Mouse (Mus musculus) limb, embryonic 15.5 days (tissue): Measurements from ENCODE around the gene Trub1. TPM values are rescaled to one million over a fixed set of nuclear protein-coding genes. Genes with fewer than 3 reads are reported as not detected.

Experiments
- ATAC-seq: fragments of 200-750 bp; cut with Nextera tagmentation; 2 replicates; pipeline ENCODE4 v1.8.0; 2017; ENCODE audit warnings: low read depth, moderate TSS enrichment; ENCODE audit not compliant: insufficient number of reproducible peaks, low FRiP score, low TSS enrichment
- H3K27ac ChIP-seq: fragments of 300-500 bp; sonication (generic); 2 replicates; pipeline ENCODE4 v1.5.1; 2015; ENCODE audit warnings: moderate library complexity, mild to moderate bottlenecking, inconsistent platforms
- H3K27me3 ChIP-seq: fragments of 300-500 bp; sonication (generic); 2 replicates; pipeline ENCODE4 v1.6.1; 2015; ENCODE audit warnings: inconsistent platforms
- H3K36me3 ChIP-seq: fragments of 300-500 bp; sonication (generic); 2 replicates; pipeline ENCODE4 v1.6.1; 2015; ENCODE audit warnings: inconsistent platforms
- H3K4me1 ChIP-seq: fragments of 300-500 bp; sonication (generic); 2 replicates; pipeline ENCODE4 v1.6.1; 2015; ENCODE audit warnings: inconsistent platforms
- H3K4me2 ChIP-seq: fragments of 300-500 bp; sonication (generic); 2 replicates; pipeline ENCODE4 v1.6.1; 2015; ENCODE audit warnings: mild to moderate bottlenecking, inconsistent platforms
- H3K4me3 ChIP-seq: fragments of 300-500 bp; sonication (generic); 2 replicates; pipeline ENCODE4 v1.5.1; 2015; ENCODE audit warnings: mild to moderate bottlenecking, inconsistent platforms
- H3K9ac ChIP-seq: fragments of 300-500 bp; sonication (generic); 2 replicates; pipeline ENCODE4 v1.6.1; 2015; ENCODE audit warnings: inconsistent platforms
- H3K9me3 ChIP-seq: fragments of 300-500 bp; sonication (generic); 2 replicates; pipeline ENCODE4 v1.6.1; 2016; ENCODE audit warnings: inconsistent platforms
- WGBS: fragments of 180-500 bp; shearing (Covaris S2); methylation state at CpG from one replicate; pipeline ENCODE4 v1.1.7; 2015; 5-methylcytosine and 5-hydroxymethylcytosine counted together
- polyA plus RNA-seq: library from polyadenylated mRNA; unstranded; fragments of >200 nt; fragmentation: Nextera tagmentation; extraction: Ambion mirVana; gene quantifications from 2 replicates; pipeline ENCODE4 v1.2.1, GENCODE M21; 2015

Gene Trub1
- polyA plus RNA-seq, 1 experiment from 2014 or later = 24.0 TPM

DNA sequence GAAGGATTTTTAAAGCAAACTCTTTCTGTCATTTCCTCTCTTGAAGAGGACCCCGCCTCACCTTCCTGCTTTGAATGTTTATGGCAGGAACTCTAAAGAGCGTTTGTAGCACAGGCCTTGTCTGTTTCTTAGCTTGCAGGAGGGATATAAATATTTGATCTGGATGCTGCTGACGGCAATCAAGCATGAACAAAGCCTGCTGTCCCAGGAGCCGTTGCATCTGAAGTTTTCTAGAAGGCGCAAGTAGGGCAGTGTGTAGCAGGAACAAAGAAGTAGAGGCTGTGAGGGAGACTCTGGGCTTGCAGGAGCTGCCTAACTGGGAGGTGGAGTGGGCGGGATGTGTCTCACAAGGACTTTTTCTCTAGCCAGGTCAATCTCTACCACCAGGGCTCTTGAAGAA, 50.4 kb downstream of the Trub1 start:
- no peak overlapping the region for H3K9ac ChIP-seq
- H3K4me2 ChIP-seq = no peak overlapping the region
- no peak overlapping the region for H3K4me3 ChIP-seq
- no peaks in the 10 kb centered on the region for H3K9me3 ChIP-seq
- no peaks in the 10 kb centered on the region for H3K36me3 ChIP-seq
- peaks cover 13% of the 10 kb centered on the region for H3K4me1 ChIP-seq
- ATAC-seq = no peak
- H3K27me3 ChIP-seq = no peaks in the 10 kb centered on the region
- no peak overlapping the region for H3K27ac ChIP-seq
- WGBS = 46% methylated on average over 6 of the region's 6 CpGs

DNA sequence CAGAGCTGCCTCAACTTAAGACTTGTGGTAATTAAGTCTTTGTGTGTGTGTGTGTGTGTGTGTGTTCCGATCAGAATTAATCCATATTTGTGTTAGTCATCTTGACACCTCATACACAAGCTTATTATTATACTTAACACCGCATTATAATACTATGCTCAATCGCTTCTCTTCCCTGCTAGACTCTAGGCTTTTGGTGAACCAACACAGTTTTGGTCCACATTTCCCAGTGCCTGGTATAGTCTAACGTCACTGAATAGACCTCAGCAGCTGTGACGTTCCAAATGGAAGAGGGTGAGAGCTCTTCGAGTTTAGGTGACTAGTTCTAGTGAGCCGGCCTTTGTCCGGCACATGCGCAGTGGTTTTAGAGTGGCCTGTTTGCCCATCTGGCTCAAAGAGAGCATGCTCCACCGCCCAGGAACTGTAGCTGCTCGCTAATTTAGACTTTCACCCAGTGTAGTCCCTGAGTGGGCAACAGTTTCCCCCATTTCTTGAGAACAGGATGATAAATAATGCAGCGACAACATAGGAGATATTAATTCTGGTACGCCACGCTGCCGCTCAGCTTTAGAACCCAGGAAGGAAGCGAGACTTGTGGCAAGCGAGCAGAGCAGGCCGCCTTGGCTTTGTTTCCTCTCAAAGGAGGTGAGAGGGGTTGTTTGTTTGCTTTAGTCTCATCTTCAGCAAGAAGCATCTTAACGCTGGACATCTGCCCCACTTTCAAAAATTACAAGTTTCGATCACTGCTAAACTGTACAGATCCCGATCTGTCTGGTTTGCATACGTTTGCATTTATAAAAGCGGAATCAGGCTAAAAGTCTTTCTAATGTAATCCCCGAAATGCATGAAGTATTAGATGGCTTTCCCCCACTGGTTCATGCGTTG, 52.6 kb downstream of the Trub1 start:
- no peaks in the 10 kb centered on the region for H3K9me3 ChIP-seq
- 88% methylated on average over 25 of the region's 25 CpGs for WGBS
- no peak for ATAC-seq

DNA sequence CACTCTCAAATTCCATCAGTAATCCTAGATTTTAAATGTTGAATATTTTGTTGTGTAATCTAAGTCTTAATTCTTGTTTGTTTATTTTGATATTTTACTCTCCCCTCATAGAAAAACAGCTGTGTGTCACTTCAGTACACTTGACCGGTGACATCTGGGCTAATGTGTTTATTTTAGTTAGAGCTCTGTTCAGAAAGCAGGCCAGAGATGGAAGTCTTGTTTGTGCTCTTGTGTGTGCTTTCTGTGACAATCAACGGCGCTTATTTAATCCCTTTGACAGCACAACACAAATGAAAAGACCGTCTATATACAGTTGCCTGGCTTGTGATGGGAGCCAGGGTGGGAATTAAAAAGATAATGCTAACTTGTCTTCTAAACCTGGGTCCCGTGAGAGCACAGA, 53.9 kb downstream of the Trub1 start:
- Histone ChIP-seq H3K4me3 (no peak overlapping the region), H3K27me3 (no peaks in the 10 kb centered on the region), H3K4me2 (no peak overlapping the region), H3K36me3 (no peaks in the 10 kb centered on the region), H3K9ac (no peak overlapping the region), H3K27ac (no peak overlapping the region), H3K4me1 (peaks cover 6% of the 10 kb centered on the region; the same call in 1 of the 2 replicates), H3K9me3 (no peaks in the 10 kb centered on the region)
- no peak for ATAC-seq
- 44% methylated on average over 5 of the region's 5 CpGs for WGBS

More for the DNA sequence above, 52.6 kb downstream of the Trub1 start:
- Histone ChIP-seq H3K4me3 (no peak overlapping the region), H3K4me1 (peaks cover 6% of the 10 kb centered on the region; the same call in 1 of the 2 replicates), H3K4me2 (no peak overlapping the region), H3K27ac (no peak overlapping the region), H3K9ac (no peak overlapping the region), H3K36me3 (no peaks in the 10 kb centered on the region), H3K27me3 (no peaks in the 10 kb centered on the region)

DNA sequence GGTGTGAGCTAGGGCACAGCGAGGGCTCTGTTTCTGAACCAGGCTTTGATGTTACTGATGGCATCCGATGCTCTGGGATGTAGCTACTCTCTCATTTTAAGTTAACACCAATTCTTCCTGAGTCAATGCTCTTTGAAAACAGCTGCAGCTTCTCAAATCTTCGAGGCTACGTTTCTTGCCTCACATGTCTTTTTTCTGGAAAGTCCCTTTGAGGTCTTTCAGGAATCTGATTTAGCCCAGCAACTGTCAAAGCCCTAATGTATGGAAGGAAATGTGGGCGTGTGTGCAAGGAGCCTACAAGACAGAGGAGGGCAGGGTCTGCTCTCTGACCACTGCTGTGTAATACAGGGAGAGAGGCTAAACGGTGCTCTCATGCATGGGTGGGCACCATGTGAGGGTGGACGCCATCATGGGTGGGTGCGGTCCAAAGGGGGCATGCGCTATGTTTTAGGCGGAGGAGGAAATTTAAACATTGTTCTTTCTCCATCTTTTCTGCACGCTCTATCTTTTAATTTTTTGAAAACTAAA, 55.6 kb downstream of the Trub1 start:
- Histone ChIP-seq H3K27me3 (no peaks in the 10 kb centered on the region), H3K36me3 (no peaks in the 10 kb centered on the region), H3K4me1 (peaks cover 6% of the 10 kb centered on the region; the same call in 1 of the 2 replicates), H3K9ac (no peak overlapping the region), H3K9me3 (no peaks in the 10 kb centered on the region), H3K4me2 (no peak overlapping the region), H3K27ac (no peak overlapping the region), H3K4me3 (no peak overlapping the region)
- WGBS = 83% methylated on average over 11 of the region's 11 CpGs
- ATAC-seq = no peak

DNA sequence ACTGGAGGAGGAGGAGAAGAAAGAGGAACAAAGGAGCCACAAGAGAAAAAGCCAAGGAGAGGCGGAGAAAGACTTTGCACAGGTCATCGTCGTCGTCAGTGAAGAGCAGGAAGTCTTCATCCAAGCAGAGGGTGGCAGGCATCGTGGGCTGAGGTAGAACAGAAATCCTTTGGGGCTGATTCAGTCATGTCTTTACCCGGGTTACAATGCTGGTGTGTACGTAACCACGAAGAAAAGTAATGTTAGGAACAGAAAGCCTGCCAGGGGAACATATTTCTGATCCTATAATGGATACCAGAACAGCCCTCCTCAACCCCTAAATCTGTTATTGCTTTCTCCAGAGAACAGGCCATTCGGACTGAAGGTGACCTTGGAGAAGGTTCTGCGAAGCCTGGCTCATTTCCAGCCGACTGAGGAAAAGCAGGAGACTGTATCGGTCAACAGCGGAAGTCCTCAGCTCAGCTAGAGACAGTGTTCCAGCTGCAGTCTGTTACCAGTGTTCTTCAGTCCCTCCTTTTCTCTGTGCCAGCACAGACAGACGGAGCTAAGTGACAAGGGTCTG, 57.1 kb downstream of the Trub1 start:
- H3K27ac ChIP-seq = peak overlapping the region; percentile 34; the same call in 1 of the 2 replicates
- WGBS = 35% methylated on average over 14 of the region's 14 CpGs

DNA sequence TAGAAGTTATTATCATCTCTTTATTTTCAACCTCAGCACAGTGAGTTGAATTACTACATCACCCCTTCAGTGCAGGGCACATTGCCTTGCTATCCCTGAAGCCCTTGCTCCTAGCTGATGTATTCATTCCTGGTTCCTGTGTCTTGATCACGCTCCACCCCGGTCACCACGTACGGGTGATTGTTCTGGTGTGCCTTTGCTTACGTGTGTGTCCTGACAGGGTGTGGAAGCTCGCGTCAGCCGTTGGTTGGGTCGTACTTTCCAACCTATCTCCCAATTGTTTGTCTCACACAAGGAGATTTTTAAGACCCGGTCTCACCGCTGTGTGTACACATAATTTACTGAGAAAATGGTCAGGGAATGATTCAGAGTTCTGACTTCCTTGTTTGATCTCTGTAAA, 58.1 kb downstream of the Trub1 start:
- H3K36me3 ChIP-seq = no peaks in the 10 kb centered on the region
- ATAC-seq = no peak
- H3K4me3 ChIP-seq = no peak overlapping the region
- no peak overlapping the region for H3K4me2 ChIP-seq
- H3K27ac ChIP-seq = no peak overlapping the region
- no peaks in the 10 kb centered on the region for H3K27me3 ChIP-seq
- no peak overlapping the region for H3K9ac ChIP-seq
- WGBS = 89% methylated on average over 11 of the region's 11 CpGs
- no peaks in the 10 kb centered on the region for H3K9me3 ChIP-seq
- peaks cover 6% of the 10 kb centered on the region; the same call in 1 of the 2 replicates for H3K4me1 ChIP-seq

More for the DNA sequence above, 57.1 kb downstream of the Trub1 start:
- Histone ChIP-seq H3K4me2 (peak overlapping the region; percentile 17), H3K4me3 (no peak overlapping the region), H3K27me3 (no peaks in the 10 kb centered on the region), H3K4me1 (peaks cover 6% of the 10 kb centered on the region; the same call in 1 of the 2 replicates), H3K9ac (no peak overlapping the region), H3K9me3 (no peaks in the 10 kb centered on the region), H3K36me3 (no peaks in the 10 kb centered on the region)
- no peak for ATAC-seq

DNA sequence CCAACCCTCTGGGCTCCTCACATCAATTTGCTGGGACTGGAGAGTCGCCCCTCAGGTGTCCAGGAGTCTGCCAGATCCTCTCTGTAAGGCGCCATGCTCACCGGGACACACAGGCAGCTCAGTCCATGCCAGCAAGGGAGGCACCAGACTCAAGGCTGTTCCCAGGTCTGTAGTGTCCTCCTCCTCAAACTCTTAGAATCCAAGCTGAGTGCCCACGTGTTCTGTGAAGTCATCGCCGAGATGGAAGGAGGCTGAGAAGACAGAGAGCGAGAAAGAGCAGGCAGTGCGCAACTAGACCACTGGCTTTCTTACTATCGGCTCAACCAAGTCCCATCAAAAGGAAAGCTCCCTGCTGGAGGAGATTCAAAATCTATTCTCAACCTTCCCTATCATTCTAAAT, 60.4 kb downstream of the Trub1 start:
- Histone ChIP-seq H3K4me1 (peaks cover 6% of the 10 kb centered on the region; the same call in 1 of the 2 replicates), H3K4me2 (no peak overlapping the region), H3K36me3 (no peaks in the 10 kb centered on the region), H3K27ac (no peak overlapping the region), H3K4me3 (no peak overlapping the region), H3K9ac (no peak overlapping the region), H3K27me3 (no peaks in the 10 kb centered on the region), H3K9me3 (no peaks in the 10 kb centered on the region)
- WGBS = 86% methylated on average over 9 of the region's 9 CpGs
- no peak for ATAC-seq

DNA sequence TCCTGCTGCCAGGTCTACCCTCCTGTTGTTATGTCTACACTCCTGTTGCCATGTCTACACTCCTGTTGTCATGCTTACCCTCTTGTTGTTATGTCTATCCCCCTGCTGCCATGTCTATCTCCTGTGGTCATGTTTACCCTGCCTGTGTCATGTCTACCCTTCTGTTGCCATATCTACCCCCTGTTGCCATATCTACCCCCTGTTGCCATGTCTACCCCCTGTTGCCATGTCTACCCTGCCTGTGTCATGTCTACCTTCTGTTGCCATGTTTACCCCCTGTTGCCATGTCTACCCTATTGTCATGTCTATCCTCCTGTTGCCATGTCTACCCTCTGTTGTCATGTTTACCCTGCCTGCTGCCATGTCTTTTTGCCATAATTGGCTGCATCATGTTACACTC, 69.0 kb downstream of the Trub1 start:
- H3K4me3 ChIP-seq = no peak overlapping the region

DNA sequence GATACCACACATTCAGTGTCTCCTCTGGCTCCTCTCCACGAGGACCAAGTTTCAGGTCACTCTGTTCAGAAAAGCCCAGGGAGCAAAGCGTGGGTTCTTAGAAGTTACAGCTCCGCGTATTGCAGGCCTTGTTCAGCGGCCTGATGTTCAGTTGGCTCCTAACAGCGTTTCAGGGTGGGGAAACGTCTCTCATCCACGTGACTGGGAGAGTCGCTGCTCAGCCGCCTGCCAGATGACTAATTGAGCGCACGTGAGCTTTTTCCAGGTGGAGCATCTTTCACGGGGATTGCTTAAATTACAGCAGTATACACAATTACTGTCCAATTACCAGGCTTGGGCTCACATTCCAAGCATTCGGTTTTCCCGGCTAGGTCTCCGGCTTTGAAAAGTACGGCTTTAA, 70.7 kb downstream of the Trub1 start:
- Histone ChIP-seq H3K4me1 (peaks cover 10% of the 10 kb centered on the region; the same call in 1 of the 2 replicates), H3K27me3 (no peaks in the 10 kb centered on the region), H3K4me2 (peak overlapping the region; percentile 24; the same call in 1 of the 2 replicates), H3K9ac (no peak overlapping the region), H3K4me3 (no peak overlapping the region), H3K27ac (no peak overlapping the region), H3K9me3 (no peaks in the 10 kb centered on the region), H3K36me3 (no peaks in the 10 kb centered on the region)
- no peak for ATAC-seq
- WGBS = 26% methylated on average over 17 of the region's 17 CpGs

More for the DNA sequence above, 69.0 kb downstream of the Trub1 start:
- no peaks in the 10 kb centered on the region for H3K36me3 ChIP-seq
- no peaks in the 10 kb centered on the region for H3K9me3 ChIP-seq
- no peaks in the 10 kb centered on the region for H3K27me3 ChIP-seq
- no peak overlapping the region for H3K9ac ChIP-seq
- peaks cover 10% of the 10 kb centered on the region; the same call in 1 of the 2 replicates for H3K4me1 ChIP-seq
- ATAC-seq = no peak
- H3K27ac ChIP-seq = no peak overlapping the region
- H3K4me2 ChIP-seq = no peak overlapping the region

DNA sequence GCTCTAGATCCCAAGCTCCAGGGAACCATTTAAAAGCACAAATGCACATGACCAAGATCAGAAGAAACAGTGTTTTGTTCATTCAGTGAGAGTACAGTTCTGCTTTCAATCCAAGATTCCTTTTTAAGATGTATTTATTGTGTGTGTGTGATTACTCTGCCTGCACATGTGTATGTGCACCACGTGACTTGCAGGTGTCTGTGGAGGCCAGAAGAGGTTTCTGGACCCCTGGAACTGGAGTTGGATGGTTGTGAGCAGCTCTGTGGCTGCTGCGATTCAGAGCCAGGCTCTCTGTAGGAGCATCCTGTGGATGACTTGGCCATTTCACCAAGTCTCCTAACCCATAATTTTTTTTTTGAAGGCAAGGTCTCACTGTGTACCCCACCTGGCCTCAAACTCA, 73.0 kb downstream of the Trub1 start:
- Histone ChIP-seq H3K9ac (no peak overlapping the region), H3K9me3 (no peaks in the 10 kb centered on the region), H3K4me2 (no peak overlapping the region), H3K36me3 (no peaks in the 10 kb centered on the region), H3K4me3 (no peak overlapping the region), H3K4me1 (peaks cover 10% of the 10 kb centered on the region; the same call in 1 of the 2 replicates), H3K27ac (no peak overlapping the region), H3K27me3 (no peaks in the 10 kb centered on the region)
- 55% methylated on average over 2 of the region's 2 CpGs for WGBS
- ATAC-seq = no peak

DNA sequence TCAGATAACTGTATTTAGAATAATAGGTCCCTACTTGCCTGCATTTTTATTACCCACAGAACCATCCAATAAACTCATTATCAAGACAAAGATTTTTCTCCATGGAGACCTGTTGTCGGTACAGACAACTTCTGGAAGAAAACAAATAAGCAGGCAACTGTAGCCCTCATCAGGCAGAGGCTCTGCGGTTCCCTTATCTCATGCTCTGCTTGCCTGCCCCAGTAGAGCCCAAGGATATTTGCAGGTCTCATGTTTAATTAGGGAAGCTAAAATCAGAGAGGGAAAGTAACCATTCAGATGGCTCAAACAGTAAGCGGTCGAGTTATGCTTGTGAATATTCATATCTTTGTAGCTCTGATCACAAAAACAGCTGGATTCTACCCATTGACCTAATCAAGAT, 77.5 kb downstream of the Trub1 start:
- WGBS = 84% methylated on average over 4 of the region's 4 CpGs
- Histone ChIP-seq H3K4me3 (no peak overlapping the region), H3K9me3 (no peaks in the 10 kb centered on the region), H3K4me2 (no peak overlapping the region), H3K27me3 (no peaks in the 10 kb centered on the region), H3K9ac (no peak overlapping the region), H3K4me1 (0 out of 2 replicates have a peak, but pooled peaks cover 4% of the 10 kb centered on the region), H3K36me3 (no peaks in the 10 kb centered on the region), H3K27ac (no peak overlapping the region)
- ATAC-seq = no peak

DNA sequence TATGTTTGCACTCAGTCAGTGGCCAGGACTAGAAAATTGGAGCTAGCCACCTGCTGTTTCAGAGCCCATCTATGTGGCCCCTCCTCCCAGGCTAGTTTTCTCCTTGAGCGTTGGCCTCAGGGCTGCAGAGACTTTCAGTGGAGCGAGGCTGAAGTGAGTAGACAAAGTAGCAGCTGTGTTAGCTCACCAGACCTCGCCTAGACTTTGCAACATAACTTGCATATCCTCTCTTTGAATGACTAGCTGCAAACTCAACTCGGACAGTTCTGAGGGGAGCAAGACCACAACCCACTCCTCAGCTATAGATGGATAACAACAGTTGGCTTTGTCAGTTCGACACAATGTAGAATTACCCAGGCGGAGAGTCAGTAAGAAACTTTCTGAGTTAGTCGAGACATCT, 81.5 kb downstream of the Trub1 start:
- Histone ChIP-seq H3K9ac (no peak overlapping the region), H3K9me3 (no peaks in the 10 kb centered on the region), H3K36me3 (no peaks in the 10 kb centered on the region), H3K4me2 (no peak overlapping the region), H3K4me1 (no peaks in the 10 kb centered on the region), H3K27me3 (no peaks in the 10 kb centered on the region), H3K27ac (no peak overlapping the region), H3K4me3 (no peak overlapping the region)
- no peak for ATAC-seq
- 75% methylated on average over 7 of the region's 7 CpGs for WGBS
